Mouse (Mus musculus) central nervous system, embryonic 18 days (tissue): Measurements from ENCODE around the gene Rps25. TPM values are rescaled to one million over a fixed set of nuclear protein-coding genes. Genes with fewer than 3 reads are reported as not detected.

Experiments
- polyA plus RNA-seq: library from polyadenylated mRNA; depleted of rRNA; stranded (reverse); fragments of >200 nt; gene quantifications from 2 replicates; pipeline ENCODE4 v1.2.3, GENCODE M21; 2012; rRNA removed

The Rps25 gene
- polyA plus RNA-seq = 785 and 795 TPM in 2 replicates

DNA sequence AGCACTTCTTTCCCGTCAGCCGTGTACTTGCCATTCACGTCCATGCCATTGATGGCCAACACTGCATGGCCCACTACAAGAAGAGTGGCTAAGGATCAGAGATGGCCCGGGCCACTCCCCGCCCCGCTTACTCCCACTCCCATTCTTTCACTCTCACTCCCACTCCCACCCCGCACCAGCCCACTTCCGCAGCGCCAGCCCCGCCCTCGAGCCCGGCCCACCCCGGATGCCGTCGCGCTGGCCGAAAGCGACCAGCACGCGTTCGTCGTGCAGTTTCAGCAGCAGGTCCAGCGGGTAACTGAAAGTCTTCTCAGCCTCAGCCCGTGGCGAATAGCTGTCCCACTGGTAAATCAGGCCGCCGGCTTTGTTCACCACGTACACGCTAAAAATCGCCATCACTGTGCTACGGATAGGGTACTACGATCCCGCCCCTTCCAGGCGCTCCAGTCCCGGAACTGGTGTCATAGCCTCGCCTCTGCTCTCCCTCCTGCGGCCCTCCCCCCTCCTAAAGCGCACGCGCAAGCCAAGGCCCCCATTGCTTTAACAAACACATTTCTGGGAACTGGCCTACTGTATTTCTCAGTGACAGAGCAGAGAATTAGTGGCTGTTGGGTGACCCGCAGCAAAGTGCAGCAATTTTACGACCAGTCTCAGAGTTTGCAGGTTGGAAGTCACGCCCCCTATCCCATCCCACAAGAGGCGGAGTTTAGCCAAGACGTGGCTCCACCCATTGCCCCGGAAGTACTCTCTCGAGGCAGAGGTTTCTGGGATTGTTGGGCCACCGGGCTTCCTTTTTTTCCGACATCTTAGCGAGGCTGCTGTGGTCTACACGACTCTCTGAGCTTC lies at the start of gene Rps25, which contains the start of gene Trappc4:
TSS of gene Rps25 (plus strand) at position 234 of the 846 bp plus-strand sequence.
TSS of gene Trappc4 (minus strand) at position 695 of the 846 bp plus-strand sequence.

DNA sequence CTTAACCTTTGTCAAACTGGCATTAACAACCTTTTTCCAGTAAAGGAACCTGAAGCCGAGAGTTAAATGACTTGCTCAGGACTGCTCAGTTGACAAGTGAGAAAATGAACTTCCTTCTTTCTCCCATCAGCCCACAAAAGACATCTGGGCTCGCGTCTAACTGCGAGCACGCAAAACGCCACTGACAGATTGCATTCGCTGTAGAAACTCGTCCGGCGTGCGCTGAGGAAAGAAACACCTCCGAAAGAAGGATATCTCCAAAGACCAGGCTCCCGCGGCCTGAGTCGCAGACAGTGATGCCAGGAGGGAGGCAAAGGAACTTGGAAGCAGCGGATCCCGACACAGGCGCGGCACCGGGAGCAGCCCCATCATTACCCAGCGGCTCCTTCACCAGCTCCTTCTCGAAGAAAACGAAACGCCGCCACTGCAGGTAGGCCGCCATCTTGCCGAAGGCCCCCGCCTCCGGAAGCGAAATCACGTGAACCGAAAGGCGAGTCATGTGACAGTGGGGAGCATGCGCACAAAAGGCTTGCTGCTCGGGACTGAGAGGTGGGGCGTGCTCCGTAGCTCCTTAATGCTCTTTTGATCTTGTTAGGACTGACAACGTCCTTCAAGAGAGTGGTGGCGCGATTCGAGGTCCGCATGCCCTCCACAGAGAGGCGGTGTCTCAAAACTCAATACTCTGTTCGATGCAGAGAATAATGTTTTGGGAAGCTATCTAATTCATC lies 45.6 kb upstream of the Rps25 start, which contains the start of gene Vps11:
TSS of gene Vps11 (minus strand) at position 481 of the 728 bp plus-strand sequence.

DNA sequence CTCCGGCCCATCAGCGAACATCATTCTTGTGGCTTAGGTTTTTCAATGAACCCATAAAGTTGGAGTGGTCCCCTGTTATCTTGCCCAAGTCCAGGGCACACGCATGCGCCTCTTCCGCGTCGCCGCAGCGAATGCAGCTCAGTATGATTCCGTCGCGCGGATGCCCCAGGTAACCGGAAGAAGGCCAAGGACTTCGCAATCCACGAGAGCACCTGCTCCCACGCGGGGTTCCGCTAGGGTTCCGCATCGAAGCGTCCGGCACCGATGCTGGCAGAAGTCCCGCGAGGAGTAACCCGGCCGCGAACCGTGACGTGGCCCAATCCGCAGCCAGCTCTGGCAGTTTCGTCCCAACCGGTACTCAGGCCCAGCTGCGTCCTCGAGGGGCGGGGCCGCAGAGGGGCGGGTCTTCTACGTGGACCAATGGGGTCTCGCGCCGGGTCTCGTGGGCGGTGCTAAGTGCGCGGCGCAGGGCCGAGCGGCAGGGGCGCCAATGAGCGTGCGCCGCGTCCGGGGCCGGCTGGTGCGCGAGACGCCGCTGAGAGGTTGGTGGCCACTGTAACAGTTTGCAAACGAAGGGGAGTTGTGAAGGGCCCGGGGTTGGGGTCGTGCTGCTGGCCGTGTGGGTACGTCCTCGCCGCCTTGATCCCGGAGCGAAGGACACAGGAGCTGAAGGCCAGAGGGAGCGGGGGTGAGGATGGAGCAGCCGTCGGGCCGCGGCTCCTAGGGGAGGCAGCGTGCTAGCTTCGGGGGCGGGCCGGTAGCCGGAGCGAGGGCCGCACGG lies 27.7 kb upstream of the Rps25 start, which contains the start of gene Hyou1:
TSS of gene Hyou1 (plus strand) at position 437 of the 781 bp plus-strand sequence.

DNA sequence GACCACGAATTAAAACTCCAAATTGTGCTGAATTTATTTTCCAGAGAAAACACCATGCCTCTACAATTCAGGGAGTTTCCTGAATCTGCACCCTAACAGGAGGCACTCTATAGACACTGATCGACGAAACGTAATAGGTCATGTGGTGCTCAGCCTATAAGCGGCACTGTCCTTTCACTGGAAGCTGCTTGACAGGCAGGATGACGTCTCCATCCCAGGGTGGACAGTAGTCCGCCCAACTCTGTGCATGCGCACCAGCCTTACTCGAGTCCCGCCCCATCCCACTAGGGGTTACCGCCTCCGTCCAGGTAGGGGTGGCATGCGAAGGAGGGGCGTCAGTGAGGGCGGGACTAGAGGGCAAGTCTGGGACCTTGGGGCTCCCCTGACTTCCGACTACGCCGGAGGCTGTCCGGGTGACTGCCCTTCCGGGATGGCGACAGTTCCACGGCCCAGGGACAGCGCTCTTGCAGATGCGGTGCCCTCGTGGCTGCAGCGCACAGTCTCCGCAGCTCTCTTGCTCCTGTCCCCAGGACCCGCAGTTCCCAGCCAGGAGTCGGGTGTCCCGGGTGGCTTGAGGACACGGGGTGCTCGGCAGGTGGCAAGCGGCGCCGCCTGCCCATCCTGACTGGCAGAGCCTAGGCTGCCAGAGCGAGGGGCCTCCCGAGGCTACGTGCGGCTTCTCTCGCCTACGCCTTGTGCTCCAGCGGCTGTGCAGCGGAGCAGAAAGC lies 10.1 kb upstream of the Rps25 start, which contains the start of gene Slc37a4:
TSS of gene Slc37a4 (plus strand) at position 169 of the 728 bp plus-strand sequence.

DNA sequence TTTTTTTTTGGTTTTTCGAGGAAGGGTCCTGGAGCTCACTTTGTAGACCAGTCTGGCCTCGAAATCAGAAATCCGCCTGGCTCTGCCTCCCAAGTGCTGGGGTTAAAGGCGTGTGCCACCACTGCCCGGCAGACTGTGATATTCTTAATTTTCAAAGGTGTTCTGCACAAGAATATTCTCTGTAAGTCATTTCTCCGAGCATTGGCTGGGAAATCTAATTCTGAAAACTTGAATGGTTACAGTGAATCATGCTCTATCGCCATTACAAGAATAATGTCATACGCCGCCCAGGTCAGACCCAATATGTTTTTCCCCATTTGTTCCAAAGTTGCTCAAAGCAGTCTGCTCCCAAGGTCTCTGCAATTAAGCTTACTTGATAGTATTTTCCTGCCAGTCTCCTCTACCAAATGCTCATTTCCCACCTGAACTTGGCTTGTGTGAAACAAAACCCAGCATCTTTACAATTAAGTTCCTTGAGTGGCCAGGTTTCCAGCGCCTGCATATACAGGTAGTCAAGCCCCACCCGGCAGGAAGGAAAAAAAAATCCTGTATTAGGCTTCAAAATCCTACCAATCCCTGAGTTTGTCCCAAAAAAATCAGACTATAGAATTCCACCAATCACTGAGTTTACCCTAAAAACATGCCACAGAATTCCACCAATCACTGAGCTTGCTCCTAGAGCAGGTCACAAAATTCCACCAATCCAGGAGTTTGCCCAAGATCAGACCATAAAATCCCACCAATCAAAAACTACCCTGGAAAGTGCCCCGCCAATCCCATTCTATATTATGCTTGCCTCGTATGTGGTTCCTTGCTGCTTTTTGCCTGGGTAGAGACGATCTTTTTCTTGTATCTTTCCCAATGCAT lies 11.8 kb downstream of the Rps25 start, which contains the start of gene Ccdc84:
TSS of gene Ccdc84 (minus strand) at position 51 of the 867 bp plus-strand sequence.

GRCm38 (mm10) chr9:44440961-44441360 lies 34.0 kb downstream of the Rps25 start, which contains the start of gene Foxr1:
TSS of gene Foxr1 (minus strand) at chr9:44441136.

GRCm38 (mm10) chr9:44454891-44455220 lies 47.9 kb downstream of the Rps25 start, which contains the start of gene Upk2:
TSS of gene Upk2 (minus strand) at chr9:44454976.

Other genes with a start within 250 kb of the Rps25 start
- gene Cbl, start 173.1 kb upstream of the Rps25 start, polyA plus RNA-seq = 22.3 and 23.5 TPM in 2 replicates
- gene Ccdc153, start 166.5 kb upstream of the Rps25 start, polyA plus RNA-seq = 1.2 and 2.8 TPM in 2 replicates
- 0.75 and 0.79 TPM in 2 replicates for gene Pdzd3, start 155.7 kb upstream of the Rps25 start, polyA plus RNA-seq
- gene Nlrx1, start 138.5 kb upstream of the Rps25 start, polyA plus RNA-seq = 3.6 and 3.8 TPM in 2 replicates
- gene Abcg4, start 118.5 kb upstream of the Rps25 start, polyA plus RNA-seq = 82.8 and 93.4 TPM in 2 replicates
- gene Hinfp, start 101.5 kb upstream of the Rps25 start, polyA plus RNA-seq = 42.4 and 43.8 TPM in 2 replicates
- 56.8 and 62.1 TPM in 2 replicates for gene C2cd2l, start 86.9 kb upstream of the Rps25 start, polyA plus RNA-seq
- 37.3 and 39.1 TPM in 2 replicates for gene Dpagt1, start 81.1 kb upstream of the Rps25 start, polyA plus RNA-seq
- 123 and 133 TPM in 2 replicates for gene H2afx, start 72.4 kb upstream of the Rps25 start, polyA plus RNA-seq
- gene Hmbs, start 62.9 kb upstream of the Rps25 start, polyA plus RNA-seq = 37.8 and 38.9 TPM in 2 replicates
- gene Vps11, start 45.5 kb upstream of the Rps25 start, polyA plus RNA-seq = 31.1 and 35.4 TPM in 2 replicates
- gene Hyou1, start 27.6 kb upstream of the Rps25 start, polyA plus RNA-seq = 49.9 and 50.9 TPM in 2 replicates
- 60.4 and 61.0 TPM in 2 replicates for gene Slc37a4, start 10.3 kb upstream of the Rps25 start, polyA plus RNA-seq
- gene Trappc4, start 461 bp downstream of the Rps25 start, polyA plus RNA-seq = 207 and 215 TPM in 2 replicates
- gene Ccdc84, start 11.4 kb downstream of the Rps25 start, polyA plus RNA-seq = 55.8 and 58.3 TPM in 2 replicates
- gene Foxr1, start 34.0 kb downstream of the Rps25 start, polyA plus RNA-seq = not detected in 2 replicates
- gene Upk2, start 47.8 kb downstream of the Rps25 start, polyA plus RNA-seq = 0.08 TPM in 1 of 2 replicates, not detected in the other
- 13.9 and 19.7 TPM in 2 replicates for gene Bcl9l, start 75.7 kb downstream of the Rps25 start, polyA plus RNA-seq
- not detected in 2 replicates for gene Cxcr5, start 154.7 kb downstream of the Rps25 start, polyA plus RNA-seq
- 47.4 and 48.5 TPM in 2 replicates for gene Ddx6, start 197.8 kb downstream of the Rps25 start, polyA plus RNA-seq